Mouse (Mus musculus) CH12F3 (cell line): ENCODE data around the gene Hs6st1.

Experiments used
- in situ Hi-C: fragments of 300-500 bp; cut with MboI; formaldehyde crosslinking; loops from 2 replicates; pipeline ENCODE4 v1.14.3; 2020; ENCODE audit warnings: low sequenced_read_pairs

The Hs6st1 gene

GRCm38 (mm10) chr1:36079679-36080078 lies 11.5 kb downstream of the Hs6st1 start:
- in situ Hi-C loops = no loop called here

GRCm38 (mm10) chr1:36080974-36081373 lies 12.8 kb downstream of the Hs6st1 start:
- in situ Hi-C loops = no loop called here

- in situ Hi-C loops = no loop called here
Measured at GRCm38 (mm10) chr1:36082184-36082583, 14.0 kb downstream of the Hs6st1 start.

- in situ Hi-C loops = no loop called here
Measured at GRCm38 (mm10) chr1:36083554-36083953, 15.4 kb downstream of the Hs6st1 start.

- in situ Hi-C loops = no loop called here
Measured at GRCm38 (mm10) chr1:36085069-36085468, 16.9 kb downstream of the Hs6st1 start.

- in situ Hi-C loops = no loop called here
Measured at GRCm38 (mm10) chr1:36088367-36088766, 20.2 kb downstream of the Hs6st1 start.

GRCm38 (mm10) chr1:36089481-36089880 lies 21.3 kb downstream of the Hs6st1 start:
- in situ Hi-C loops = no loop called here

GRCm38 (mm10) chr1:36090011-36090721 lies 22.0 kb downstream of the Hs6st1 start:
- in situ Hi-C loops = no loop called here

GRCm38 (mm10) chr1:36090722-36091110 lies 22.5 kb downstream of the Hs6st1 start:
- in situ Hi-C loops = no loop called here

GRCm38 (mm10) chr1:36091246-36091645 lies 23.0 kb downstream of the Hs6st1 start:
- in situ Hi-C loops = no loop called here

- in situ Hi-C loops = no loop called here
Measured at GRCm38 (mm10) chr1:36093741-36094140, 25.5 kb downstream of the Hs6st1 start.

- in situ Hi-C loops = no loop called here
Measured at GRCm38 (mm10) chr1:36095423-36096272, 27.4 kb downstream of the Hs6st1 start.

GRCm38 (mm10) chr1:36098432-36098831 lies 30.2 kb downstream of the Hs6st1 start:
- in situ Hi-C loops = no loop called here

- in situ Hi-C loops = no loop called here
Measured at GRCm38 (mm10) chr1:36100371-36100770, 32.2 kb downstream of the Hs6st1 start.

GRCm38 (mm10) chr1:36105917-36106706 lies 37.9 kb downstream of the Hs6st1 start:
- in situ Hi-C loops = no loop called here

GRCm38 (mm10) chr1:36109987-36110386 lies 41.8 kb downstream of the Hs6st1 start:
- in situ Hi-C loops = no loop called here

GRCm38 (mm10) chr1:36112665-36113064 lies 44.5 kb downstream of the Hs6st1 start:
- in situ Hi-C loops = no loop called here

GRCm38 (mm10) chr1:36113670-36114069 lies 45.5 kb downstream of the Hs6st1 start:
- in situ Hi-C loops = no loop called here

GRCm38 (mm10) chr1:36114844-36115243 lies 46.6 kb downstream of the Hs6st1 start:
- in situ Hi-C loops = no loop called here

GRCm38 (mm10) chr1:36116488-36116887 lies 48.3 kb downstream of the Hs6st1 start:
- in situ Hi-C loops = no loop called here

- in situ Hi-C loops = no loop called here
Measured at GRCm38 (mm10) chr1:36118061-36118685, 50.0 kb downstream of the Hs6st1 start.
